ENCODE assay signal across 20 mouse cellular contexts in the genomic region with DNA sequence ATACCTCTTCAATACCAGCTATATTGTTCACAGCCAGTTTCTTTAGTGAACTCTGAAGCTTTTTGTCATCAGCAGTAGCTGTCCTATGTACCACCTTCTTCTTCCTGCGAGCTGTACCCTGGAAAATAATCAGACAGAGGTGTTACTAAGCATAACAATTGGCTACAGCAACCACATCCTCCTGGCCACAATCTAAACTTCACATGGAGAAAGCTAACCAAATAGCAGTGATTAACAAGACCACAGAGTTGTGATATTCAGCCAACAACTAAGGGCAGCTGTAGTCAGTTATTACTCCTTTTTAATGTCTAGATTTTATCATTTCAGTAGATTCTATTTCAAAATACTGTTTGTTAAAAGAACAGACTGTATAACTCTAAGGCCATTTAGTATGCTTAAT. TPM values are rescaled to one million over a fixed set of nuclear protein-coding genes. Genes with fewer than 3 reads are reported as not detected.
"Had no signal": no experiment of that assay in that cellular context is flagged by ENCODE, and none has a peak within 500 bp of the region (broad histone marks: within the 10 kb centered on the region; RNA-seq: fewer than 3 reads in every experiment).

No protein-coding gene starts in this region.

- H3K4me1 ChIP-seq: lung, embryonic 15.5 days; megakaryocyte, embryonic 14.5 days; neural tube, embryonic 12.5 days; stomach, embryonic 15.5 days had no signal

- H3K9ac ChIP-seq: liver, embryonic 15.5 days; liver, postnatal 0 days; lung, embryonic 15.5 days; midbrain, embryonic 13.5 days; midbrain, embryonic 15.5 days; neural tube, embryonic 12.5 days; stomach, embryonic 15.5 days had no signal

- H3K4me3 ChIP-seq: liver, embryonic 15.5 days; lung, embryonic 15.5 days; megakaryocyte, embryonic 14.5 days; midbrain, embryonic 13.5 days; midbrain, embryonic 15.5 days; myocyte; neural tube, embryonic 12.5 days; stomach, embryonic 15.5 days had no signal

- DNase-seq: liver, postnatal 0 days; lung, adult 2 months; lung, postnatal 10 days; right cerebral cortex, postnatal 14 days; thymus, adult 2 months; thymus, postnatal 25 days; thymus, postnatal 4 days had no signal

- ATAC-seq: liver, postnatal 0 days; midbrain, embryonic 13.5 days; midbrain, embryonic 15.5 days had no signal

- H3K4me2 ChIP-seq: liver, embryonic 15.5 days; lung, embryonic 15.5 days; midbrain, embryonic 11.5 days; midbrain, embryonic 13.5 days; midbrain, embryonic 15.5 days; neural tube, embryonic 12.5 days; stomach, embryonic 15.5 days had no signal

- H3K27me3 ChIP-seq: liver, embryonic 15.5 days; lung, embryonic 15.5 days; megakaryocyte, embryonic 14.5 days; midbrain, embryonic 13.5 days; midbrain, embryonic 15.5 days; neural tube, embryonic 12.5 days; stomach, embryonic 15.5 days had no signal

- H3K27ac ChIP-seq: liver, embryonic 15.5 days; lung, embryonic 15.5 days; macrophage; midbrain, embryonic 13.5 days; midbrain, embryonic 15.5 days; neural tube, embryonic 12.5 days; stomach, embryonic 15.5 days; stomach, postnatal 0 days had no signal

- H3K9me3 ChIP-seq: liver, embryonic 15.5 days; lung, embryonic 15.5 days; megakaryocyte, embryonic 14.5 days; midbrain, embryonic 13.5 days; midbrain, embryonic 15.5 days; neural tube, embryonic 12.5 days; stomach, embryonic 15.5 days had no signal

RNA-seq across cellular contexts. Expression of a gene that starts 22.3 kb away (rescaled TPM):
- polyA plus RNA-seq: macrophage; spleen, adult 2 months; thymus, adult 2 months; urinary bladder, adult 2 months had no signal
